Mouse (Mus musculus) midbrain, embryonic 16.5 days (tissue): Measurements from ENCODE around the gene Slc25a44. TPM values are rescaled to one million over a fixed set of nuclear protein-coding genes. Genes with fewer than 3 reads are reported as not detected.
A peak's percentile ranks its signal among the peaks of the same experiment; 100 is the strongest.

ENCODE experiments used
- ATAC-seq: fragments of 200-750 bp; cut with Nextera tagmentation; 2 replicates; pipeline ENCODE4 v1.8.0; 2017; ENCODE audit warnings: moderate TSS enrichment
- H3K27ac ChIP-seq: fragments of 300-500 bp; sonication (generic); 2 replicates; pipeline ENCODE4 v1.5.1; 2014; ENCODE audit warnings: mild to moderate bottlenecking, low read length, mixed read lengths
- H3K27me3 ChIP-seq: fragments of 300-500 bp; sonication (generic); 2 replicates; pipeline ENCODE4 v1.6.1; 2014; ENCODE audit warnings: low read depth, low read length, mixed read lengths; ENCODE audit not compliant: control insufficient read depth, insufficient read depth
- H3K36me3 ChIP-seq: fragments of 300-500 bp; sonication (generic); 2 replicates; pipeline ENCODE4 v1.6.1; 2014; ENCODE audit warnings: mild to moderate bottlenecking, low read length, moderate library complexity, mixed read lengths; ENCODE audit not compliant: control insufficient read depth, insufficient read depth
- H3K4me1 ChIP-seq: fragments of 300-500 bp; sonication (generic); 2 replicates; pipeline ENCODE4 v1.6.1; 2014; ENCODE audit warnings: mild to moderate bottlenecking, low read length, mixed read lengths; ENCODE audit not compliant: control insufficient read depth, insufficient read depth
- H3K4me2 ChIP-seq: fragments of 300-500 bp; sonication (generic); 2 replicates; pipeline ENCODE4 v1.6.1; 2014; ENCODE audit warnings: mild to moderate bottlenecking, low read length, mixed read lengths
- H3K4me3 ChIP-seq: fragments of 300-500 bp; sonication (generic); 2 replicates; pipeline ENCODE4 v1.5.1; 2014; ENCODE audit warnings: low read depth, mild to moderate bottlenecking, low read length, moderate library complexity, mixed read lengths
- H3K9ac ChIP-seq: fragments of 300-500 bp; sonication (generic); 2 replicates; pipeline ENCODE4 v1.6.1; 2014; ENCODE audit warnings: low read depth, low read length, mixed read lengths
- H3K9me3 ChIP-seq: fragments of 300-500 bp; sonication (generic); replicated peaks from 2 replicates; pipeline ENCODE4 v1.6.1; 2014; ENCODE audit warnings: mild to moderate bottlenecking, low read length, mixed read lengths; ENCODE audit not compliant: control insufficient read depth, poor library complexity, severe bottlenecking
- WGBS: fragments of 180-500 bp; shearing (Covaris S2); extraction: QIAGEN DNeasy Blood & Tissue Kit; methylation state at CpG from one replicate; pipeline ENCODE4 v1.1.7; 2014; 5-methylcytosine and 5-hydroxymethylcytosine counted together
- polyA plus RNA-seq: library from polyadenylated mRNA; unstranded; fragments of >200 nt; fragmentation: Nextera tagmentation; extraction: Ambion mirVana; gene quantifications from 2 replicates; pipeline ENCODE4 v1.2.1, GENCODE M21; 2015

Gene Slc25a44
- polyA plus RNA-seq, 1 experiment from 2014 or later, result 39.3 TPM

- Histone ChIP-seq H3K36me3 (peaks cover 9% of the 10 kb centered on the region; the same call in 1 of the 2 replicates), H3K4me1 (peaks cover 19% of the 10 kb centered on the region), H3K4me3 (no peak overlapping the region), H3K9me3 (no peaks in the 10 kb centered on the region), H3K9ac (no peak overlapping the region), H3K27me3 (no peaks in the 10 kb centered on the region), H3K27ac (no peak overlapping the region), H3K4me2 (no peak overlapping the region)
- WGBS, result 66% methylated on average over 8 of the region's 8 CpGs
- ATAC-seq, result no peak
These were observed 28.4 kb upstream of the Slc25a44 start for GRCm38 (mm10) chr3:88453369-88453768.

DNA sequence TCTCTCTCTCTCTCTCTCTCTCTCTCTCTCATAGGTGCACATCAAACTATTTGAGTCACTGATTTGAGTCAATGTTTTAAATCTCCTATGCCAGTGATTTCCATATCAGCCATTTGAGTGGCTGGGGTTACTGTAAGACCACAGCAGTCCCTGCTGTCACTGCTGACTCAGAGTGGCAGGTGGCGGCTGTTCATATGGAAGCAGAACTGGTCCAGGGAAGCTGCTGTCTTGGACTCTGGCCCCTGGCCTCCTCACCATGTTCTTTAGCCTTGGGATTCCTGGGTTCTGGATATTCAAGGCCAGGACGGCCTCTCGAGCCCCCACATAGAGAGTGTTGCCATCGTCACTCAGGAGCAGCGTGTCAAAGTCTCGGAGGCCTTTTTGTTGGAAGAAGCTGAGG is 27.8 kb upstream of the Slc25a44 start:
- WGBS, result 74% methylated on average over 6 of the region's 6 CpGs
- peaks cover 15% of the 10 kb centered on the region for H3K4me1 ChIP-seq
- no peak overlapping the region for H3K4me2 ChIP-seq
- H3K9me3 ChIP-seq, result no peaks in the 10 kb centered on the region
- H3K9ac ChIP-seq, result no peak overlapping the region
- ATAC-seq, result no peak
- peaks cover 11% of the 10 kb centered on the region; the same call in 1 of the 2 replicates for H3K36me3 ChIP-seq
- no peaks in the 10 kb centered on the region for H3K27me3 ChIP-seq
- H3K4me3 ChIP-seq, result no peak overlapping the region
- H3K27ac ChIP-seq, result no peak overlapping the region

DNA sequence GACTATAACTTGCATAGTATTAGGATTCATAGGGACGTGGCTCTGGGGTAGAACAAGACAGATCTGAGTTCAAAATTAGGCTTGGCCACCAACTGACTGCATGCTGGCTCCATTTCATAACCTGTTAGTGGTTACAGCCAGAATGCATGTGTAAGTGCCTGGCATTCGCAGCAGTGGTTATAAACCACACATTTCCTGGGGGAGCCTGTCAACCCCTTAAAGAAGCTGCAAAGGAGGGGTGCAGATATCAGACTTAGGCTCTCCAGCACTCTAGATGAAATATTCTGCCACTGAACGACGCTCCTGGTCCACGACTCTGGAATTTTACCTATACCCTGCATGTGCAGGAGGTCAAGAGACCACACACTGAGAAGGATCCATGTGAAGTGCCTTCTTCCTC is 27.3 kb upstream of the Slc25a44 start:
- Histone ChIP-seq H3K36me3 (peaks cover 15% of the 10 kb centered on the region; the same call in 1 of the 2 replicates), H3K9me3 (no peaks in the 10 kb centered on the region), H3K27ac (no peak overlapping the region), H3K4me2 (no peak overlapping the region), H3K4me1 (peaks cover 10% of the 10 kb centered on the region), H3K9ac (no peak overlapping the region), H3K27me3 (no peaks in the 10 kb centered on the region), H3K4me3 (no peak overlapping the region)
- ATAC-seq, result no peak
- WGBS, result 80% methylated on average over 5 of the region's 5 CpGs

GRCm38 (mm10) chr3:88450379-88451131 is 25.6 kb upstream of the Slc25a44 start:
- Histone ChIP-seq H3K9ac (peak overlapping the region; percentile 6; the same call in 1 of the 2 replicates), H3K36me3 (peaks cover 23% of the 10 kb centered on the region; the same call in 1 of the 2 replicates), H3K4me3 (no peak overlapping the region), H3K27ac (no peak overlapping the region), H3K4me2 (no peak overlapping the region), H3K4me1 (no peaks in the 10 kb centered on the region), H3K9me3 (no peaks in the 10 kb centered on the region), H3K27me3 (no peaks in the 10 kb centered on the region)
- no peak for ATAC-seq
- 67% methylated on average over 12 of the region's 12 CpGs for WGBS

- Histone ChIP-seq H3K4me3 (no peak overlapping the region), H3K27ac (0 out of 2 replicates have a peak overlapping the region, but pooled peaks have one; percentile 5), H3K36me3 (peaks cover 27% of the 10 kb centered on the region; the same call in 1 of the 2 replicates), H3K4me1 (no peaks in the 10 kb centered on the region), H3K4me2 (peak overlapping the region; percentile 41), H3K9me3 (no peaks in the 10 kb centered on the region), H3K27me3 (no peaks in the 10 kb centered on the region), H3K9ac (peak overlapping the region; percentile 7; the same call in 1 of the 2 replicates)
- peak; percentile 38 for ATAC-seq
- WGBS, result 6% methylated on average over 20 of the region's 21 CpGs
These were observed 24.6 kb upstream of the Slc25a44 start for GRCm38 (mm10) chr3:88449395-88450023.

- Histone ChIP-seq H3K4me3 (no peak overlapping the region), H3K36me3 (peaks cover 32% of the 10 kb centered on the region; the same call in 1 of the 2 replicates), H3K9ac (no peak overlapping the region), H3K27ac (no peak overlapping the region), H3K4me2 (no peak overlapping the region), H3K9me3 (no peaks in the 10 kb centered on the region), H3K27me3 (no peaks in the 10 kb centered on the region), H3K4me1 (no peaks in the 10 kb centered on the region)
- 95% methylated on average over 8 of the region's 8 CpGs for WGBS
- no peak for ATAC-seq
These were observed 23.5 kb upstream of the Slc25a44 start for GRCm38 (mm10) chr3:88448443-88448842.

DNA sequence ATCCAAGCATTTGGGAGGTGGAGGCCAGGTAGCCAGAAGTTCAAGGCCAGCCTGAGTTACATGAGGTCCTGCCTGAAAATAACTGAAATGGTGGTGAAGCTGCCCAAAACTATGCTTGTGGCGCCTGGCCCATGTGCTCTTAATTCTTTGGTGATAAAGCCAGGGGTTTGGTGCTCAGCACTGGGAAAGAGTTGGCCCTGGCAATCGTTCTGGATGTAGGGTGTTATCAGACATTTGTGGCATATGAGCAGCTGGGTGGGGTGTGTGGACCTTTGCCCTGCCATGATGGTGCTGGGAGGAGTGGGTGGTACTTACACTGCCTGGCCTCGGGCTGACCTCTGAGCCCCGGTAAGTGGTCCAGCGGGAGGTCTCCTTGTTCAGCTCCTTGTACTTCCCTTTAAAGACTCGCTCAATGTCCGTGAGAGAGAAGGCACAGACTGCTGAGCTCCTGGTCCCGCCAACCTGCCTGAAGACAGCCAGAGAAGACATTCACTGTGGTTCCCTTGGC is 22.8 kb upstream of the Slc25a44 start:
- H3K27me3 ChIP-seq, result no peaks in the 10 kb centered on the region
- no peak overlapping the region for H3K27ac ChIP-seq
- no peak for ATAC-seq
- no peak overlapping the region for H3K9ac ChIP-seq
- peaks cover 38% of the 10 kb centered on the region; the same call in 1 of the 2 replicates for H3K36me3 ChIP-seq
- no peaks in the 10 kb centered on the region for H3K4me1 ChIP-seq
- H3K4me3 ChIP-seq, result no peak overlapping the region
- 80% methylated on average over 8 of the region's 8 CpGs for WGBS
- H3K9me3 ChIP-seq, result no peaks in the 10 kb centered on the region
- H3K4me2 ChIP-seq, result no peak overlapping the region

- no peaks in the 10 kb centered on the region for H3K9me3 ChIP-seq
- H3K4me2 ChIP-seq, result no peak overlapping the region
- ATAC-seq, result no peak
- WGBS, result 82% methylated on average over 8 of the region's 8 CpGs
- H3K9ac ChIP-seq, result no peak overlapping the region
- peaks cover 36% of the 10 kb centered on the region; the same call in 1 of the 2 replicates for H3K36me3 ChIP-seq
- no peaks in the 10 kb centered on the region for H3K27me3 ChIP-seq
- no peaks in the 10 kb centered on the region for H3K4me1 ChIP-seq
- H3K4me3 ChIP-seq, result no peak overlapping the region
- H3K27ac ChIP-seq, result no peak overlapping the region
These were observed 21.7 kb upstream of the Slc25a44 start for GRCm38 (mm10) chr3:88446471-88447123.
